In genomic region chr9:18293026-18293781, GRCm38 (mm10) we compare ENCODE assay signal across 8 mouse cellular contexts. TPM values are rescaled to one million over a fixed set of nuclear protein-coding genes. Genes with fewer than 3 reads are reported as not detected.
DNase-seq lines count a peak whose midpoint lies in the region; ATAC-seq and TF ChIP-seq lines count a peak whose summit lies in the region.

No protein-coding gene starts in this region.

- 23% methylated on average over 6 of the region's 6 CpGs for WGBS in lung, embryonic 14.5 days
- WGBS in intestine, embryonic 15.5 days: 31% methylated on average over 6 of the region's 6 CpGs
- WGBS in neural tube, embryonic 14.5 days: 50% methylated on average over 6 of the region's 6 CpGs

- H3K9me3 ChIP-seq in lung, embryonic 14.5 days (ENCODE audit: low read depth, low read length): no peaks in the 10 kb centered on the region
- no peaks in the 10 kb centered on the region for H3K9me3 ChIP-seq in intestine, embryonic 15.5 days
- no peaks in the 10 kb centered on the region for H3K9me3 ChIP-seq in neural tube, embryonic 14.5 days (ENCODE audit: control insufficient read depth, low read length)

- no peak overlapping the region for H3K27ac ChIP-seq in lung, embryonic 14.5 days (ENCODE audit: low read depth)
- H3K27ac ChIP-seq in intestine, embryonic 15.5 days: no peak overlapping the region
- no peak overlapping the region for H3K27ac ChIP-seq in neural tube, embryonic 14.5 days (ENCODE audit: low read depth, low read length)

- peak overlapping the region; percentile 82 for H3K9ac ChIP-seq in lung, embryonic 14.5 days
- peak overlapping the region; percentile 96 for H3K9ac ChIP-seq in intestine, embryonic 15.5 days
- H3K9ac ChIP-seq in neural tube, embryonic 14.5 days (replicated peaks; ENCODE audit: low read depth, low read length): peak overlapping the region; percentile 91

- H3K4me2 ChIP-seq in lung, embryonic 14.5 days: peak overlapping the region; percentile 76
- H3K4me2 ChIP-seq in intestine, embryonic 15.5 days (replicated peaks): peak overlapping the region; percentile 67
- peak overlapping the region; percentile 60 for H3K4me2 ChIP-seq in neural tube, embryonic 14.5 days (ENCODE audit: low read depth, low read length)

- peaks cover 6% of the 10 kb centered on the region; the same call in 1 of the 2 replicates for H3K4me1 ChIP-seq in lung, embryonic 14.5 days (ENCODE audit: insufficient read depth)
- H3K4me1 ChIP-seq in intestine, embryonic 15.5 days (replicated peaks): peaks cover 7% of the 10 kb centered on the region
- peaks cover 14% of the 10 kb centered on the region for H3K4me1 ChIP-seq in neural tube, embryonic 14.5 days (ENCODE audit: control insufficient read depth, insufficient read depth, low read length)

- no peak for TF ChIP-seq CTCF in lung, embryonic 14.5 days (IDR thresholded peaks at IDR 0.05; ENCODE audit: low read depth)

- 0 out of 2 replicates have a peak, but pooled peaks cover 12% of the 10 kb centered on the region for H3K36me3 ChIP-seq in lung, embryonic 14.5 days (ENCODE audit: insufficient read depth)
- H3K36me3 ChIP-seq in intestine, embryonic 15.5 days: no peaks in the 10 kb centered on the region
- no peaks in the 10 kb centered on the region for H3K36me3 ChIP-seq in neural tube, embryonic 14.5 days (ENCODE audit: control insufficient read depth, insufficient read depth, low read length)

- DNase-seq in lung, embryonic 14.5 days: peak; percentile 3
- no peak for DNase-seq in lung, postnatal 25 days (ENCODE audit: low spot score)
- DNase-seq in urinary bladder, postnatal 14 days (ENCODE audit: low spot score): no peak
- no peak for DNase-seq in cerebellum, postnatal 10 days
- DNase-seq in gastrocnemius, postnatal 4 days (ENCODE audit: low spot score in 2 of 2): no peak

- peak overlapping the region; percentile 69 for H3K4me3 ChIP-seq in lung, embryonic 14.5 days (ENCODE audit: low read depth, low read length)
- H3K4me3 ChIP-seq in intestine, embryonic 15.5 days (replicated peaks): peak overlapping the region; percentile 91
- H3K4me3 ChIP-seq in neural tube, embryonic 14.5 days (ENCODE audit: low read depth, low read length): peak overlapping the region; percentile 88

- ATAC-seq in lung, embryonic 14.5 days (ENCODE audit: insufficient read depth): no peak
- peak; percentile 30 for ATAC-seq in common myeloid progenitor, adult 5-6 weeks (replicated peaks; ENCODE audit: low read depth, poor library complexity, severe bottlenecking)
- no peak for ATAC-seq in intestine, embryonic 15.5 days
- ATAC-seq in neural tube, embryonic 14.5 days (ENCODE audit: low read depth): no peak

- no peaks in the 10 kb centered on the region for H3K27me3 ChIP-seq in lung, embryonic 14.5 days (ENCODE audit: insufficient read depth, low read length)
- no peaks in the 10 kb centered on the region for H3K27me3 ChIP-seq in intestine, embryonic 15.5 days (replicated peaks)
- no peaks in the 10 kb centered on the region for H3K27me3 ChIP-seq in neural tube, embryonic 14.5 days (ENCODE audit: control insufficient read depth, insufficient read depth, low read length)

RNA-seq across cellular contexts. Expression of gene Chordc1, which starts 1.3 kb away (rescaled TPM):
- 109 and 113 TPM in 2 replicates for polyA plus RNA-seq in lung, embryonic 14.5 days (2014; fragmentation: Nextera tagmentation; extraction: Ambion mirVana)
- total RNA-seq in common myeloid progenitor, adult 5-6 weeks (2017): 98.5 and 106 TPM in 2 replicates
- polyA plus RNA-seq in intestine, embryonic 15.5 days (2015; fragmentation: Nextera tagmentation; extraction: Ambion mirVana): 98.2 and 98.3 TPM in 2 replicates
- polyA plus RNA-seq in neural tube, embryonic 14.5 days (2014; fragmentation: Nextera tagmentation; extraction: Ambion mirVana): 121 and 128 TPM in 2 replicates
- 10 to 100 TPM; 44.0 to 51.0 TPM for total RNA-seq in gastrocnemius, postnatal 4 days (2021)
